ENCODE assay signal across 8 mouse cellular contexts in the genomic region with DNA sequence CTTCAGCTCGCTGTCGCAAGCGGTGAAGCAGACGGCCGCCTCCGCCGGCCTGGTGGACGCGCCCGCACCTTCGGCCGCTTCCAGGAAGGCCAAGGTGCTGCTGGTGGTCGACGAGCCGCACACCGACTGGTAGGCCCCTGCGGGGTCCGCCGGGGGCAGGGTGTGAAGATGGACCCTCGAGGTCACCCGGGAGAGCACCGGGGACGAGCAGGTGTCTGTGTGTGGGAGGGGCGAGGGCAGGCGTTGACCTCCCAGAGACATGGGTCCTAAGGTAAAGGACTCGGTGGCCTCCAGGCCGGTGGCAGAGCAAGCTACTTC. TPM values are rescaled to one million over a fixed set of nuclear protein-coding genes. Genes with fewer than 3 reads are reported as not detected.
DNase-seq lines count a peak whose midpoint lies in the region; ATAC-seq and TF ChIP-seq lines count a peak whose summit lies in the region.

No protein-coding gene starts in this region.

- 6% methylated on average over 27 of the region's 27 CpGs for WGBS in heart, postnatal 0 days
- whole genome bisulfite sequencing in forebrain, embryonic 16.5 days = 3% methylated on average over 25 of the region's 27 CpGs

- H3K4me2 ChIP-seq in heart, postnatal 0 days (ENCODE audit: low read depth, low read length) = peak overlapping the region; percentile 89
- H3K4me2 ChIP-seq in forebrain, embryonic 16.5 days (ENCODE audit: low read length) = peak overlapping the region; percentile 76

- peaks cover 10% of the 10 kb centered on the region for H3K4me1 ChIP-seq in heart, postnatal 0 days (ENCODE audit: control insufficient read depth, insufficient read depth)
- H3K4me1 ChIP-seq in forebrain, embryonic 16.5 days (replicated peaks; ENCODE audit: control insufficient read depth, insufficient read depth, low read length) = peaks cover 15% of the 10 kb centered on the region

- no peak for DNase-seq in heart, postnatal 0 days (ENCODE audit: low spot score)
- DNase-seq in heart, adult 9 months (ENCODE audit: low spot score in 2 of 2) = no peak
- peak; percentile 13 for DNase-seq in ZHBTc4 (ENCODE audit: low read depth, low spot score)
- DNase-seq in lung, postnatal 10 days = peak; percentile 3
- DNase-seq in frontal cortex, postnatal 36 days (ENCODE audit: low spot score in 2 of 2) = no peak
- DNase-seq in retina, postnatal 1 day = no peak

- TF ChIP-seq CTCF in heart, postnatal 0 days (IDR thresholded peaks at IDR 0.05; ENCODE audit: low read depth) = no peak

- TF ChIP-seq EP300 in heart, postnatal 0 days (IDR thresholded peaks at IDR 0.05; ENCODE audit: low read depth) = no peak

- H3K9me3 ChIP-seq in heart, postnatal 0 days (replicated peaks; ENCODE audit: control insufficient read depth, low read length) = no peaks in the 10 kb centered on the region
- H3K9me3 ChIP-seq in forebrain, embryonic 16.5 days (ENCODE audit: control insufficient read depth, low read length) = no peaks in the 10 kb centered on the region

- peaks cover 41% of the 10 kb centered on the region for H3K27me3 ChIP-seq in heart, postnatal 0 days (ENCODE audit: control insufficient read depth, insufficient read depth, low read length)
- no peaks in the 10 kb centered on the region for H3K27me3 ChIP-seq in forebrain, embryonic 16.5 days (replicated peaks; ENCODE audit: control insufficient read depth, insufficient read depth, low read length)

- no peak overlapping the region; the same call in 1 of the 2 replicates for H3K9ac ChIP-seq in heart, postnatal 0 days (replicated peaks; ENCODE audit: low read depth, low read length)
- peak overlapping the region; percentile 77 for H3K9ac ChIP-seq in forebrain, embryonic 16.5 days (replicated peaks; ENCODE audit: low read depth, low read length)

- no peak for ATAC-seq in heart, postnatal 0 days (ENCODE audit: insufficient read depth, low read depth)
- no peak for ATAC-seq in forebrain, embryonic 16.5 days
- ATAC-seq in CD4-positive, CD25-positive, alpha-beta regulatory T cell, adult 4 months = no peak

- H3K36me3 ChIP-seq in heart, postnatal 0 days (replicated peaks; ENCODE audit: control insufficient read depth, insufficient read depth, low read length) = no peaks in the 10 kb centered on the region
- no peaks in the 10 kb centered on the region for H3K36me3 ChIP-seq in forebrain, embryonic 16.5 days (ENCODE audit: control insufficient read depth, insufficient read depth)

- peak overlapping the region; percentile 63 for H3K4me3 ChIP-seq in heart, postnatal 0 days (ENCODE audit: low read depth, low read length)
- peak overlapping the region; percentile 81 for H3K4me3 ChIP-seq in forebrain, embryonic 16.5 days (replicated peaks; ENCODE audit: low read length)

- H3K27ac ChIP-seq in heart, postnatal 0 days (ENCODE audit: low read depth) = no peak overlapping the region
- H3K27ac ChIP-seq in forebrain, embryonic 16.5 days (ENCODE audit: low read length) = peak overlapping the region; percentile 27; the same call in 1 of the 2 replicates

RNA-seq across cellular contexts. Expression of gene Syn2, which starts 0.6 kb away (rescaled TPM):
- 1.9 and 3.2 TPM in 2 replicates for total RNA-seq in heart, postnatal 0 days (2014; rRNA removed; ENCODE audit: low replicate concordance)
- polyA plus RNA-seq in heart, postnatal 0 days (2015; fragmentation: Nextera tagmentation; extraction: Ambion mirVana) = 1.1 and 1.2 TPM in 2 replicates
- polyA plus RNA-seq in forebrain, embryonic 16.5 days (2015; fragmentation: Nextera tagmentation; extraction: Ambion mirVana) = 34.8 and 37.1 TPM in 2 replicates
- not detected for polyA plus RNA-seq in CD4-positive, CD25-positive, alpha-beta regulatory T cell, adult 4 months (2017; shearing (Covaris generic))

Comparison
In these comparisons a context has a peak if more than half of its experiments do, and no peak if none do; other contexts are left out.
1. DNase-seq: peak in ZHBTc4 (single experiment) and lung, postnatal 10 days (single experiment); none in heart, postnatal 0 days (single experiment), heart, adult 9 months (0 of 2), frontal cortex, postnatal 36 days (0 of 2) and retina, postnatal 1 day (single experiment).
2. RNA of gene Syn2, which starts 0.6 kb away (polyA plus RNA-seq): 34.8 to 37.1 TPM in forebrain, embryonic 16.5 days; 1.1 to 1.2 TPM in heart, postnatal 0 days and not detected in CD4-positive, CD25-positive, alpha-beta regulatory T cell, adult 4 months; every median in the first group is over 10 times any median in the second.